Mouse (Mus musculus) liver, adult 2 months (tissue): ENCODE data around the gene Zcchc17.

Source experiments
- CTCF ChIP-seq: fragments of 200-500 bp; IDR thresholded peaks from 2 replicates; pipeline ENCODE4 v1.5.1; 2011; ENCODE audit warnings: low read depth, low read length, control low read depth
- POLR2A ChIP-seq: fragments of 200-500 bp; IDR thresholded peaks from 2 replicates; pipeline ENCODE4 v1.6.1; 2011; ENCODE audit warnings: low read length, control low read depth; ENCODE audit not compliant: insufficient read depth; ENCODE audit errors: extremely low read depth

DNA sequence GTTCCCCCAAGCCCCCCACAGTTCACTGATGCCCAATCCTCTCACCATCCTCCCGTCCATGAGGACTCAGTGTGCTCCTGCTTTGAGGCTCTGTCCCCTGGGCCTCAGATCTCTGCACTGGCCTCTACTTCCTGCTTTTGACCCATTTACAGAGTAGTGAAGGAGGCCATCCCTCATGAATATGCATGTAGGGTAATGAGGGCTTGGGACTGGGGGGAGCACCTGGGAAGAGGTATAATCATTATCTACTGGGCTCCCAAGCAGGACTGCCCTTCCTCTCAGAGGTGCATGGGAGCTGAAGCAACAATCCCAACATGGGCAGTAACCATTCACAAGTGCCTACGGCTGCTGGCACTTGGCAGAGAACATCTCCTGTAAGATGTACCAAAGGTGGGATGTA lies 80.6 kb downstream of the Zcchc17 start, which contains the start of gene Serinc2:
- TF ChIP-seq CTCF (no peak), POLR2A (no peak)
